Mouse (Mus musculus) kidney, adult 2 months (tissue): Measurements from ENCODE around the gene Cox7a2l. TPM values are rescaled to one million over a fixed set of nuclear protein-coding genes. Genes with fewer than 3 reads are reported as not detected.

Source experiments
- DNase-seq: peaks from one replicate; pipeline ENCODE4 v3.0.0; 2021
- H3K27ac ChIP-seq: fragments of 200-500 bp; 2 replicates; pipeline ENCODE4 v1.5.1; 2012; ENCODE audit warnings: low read depth, low read length, control low read depth, inconsistent platforms; ENCODE audit not compliant: insufficient read depth
- H3K27me3 ChIP-seq: fragments of 200-500 bp; replicated peaks from 2 replicates; pipeline ENCODE4 v1.6.1; 2012; ENCODE audit warnings: mild to moderate bottlenecking, moderate library complexity, low read length, inconsistent platforms; ENCODE audit not compliant: control insufficient read depth, insufficient read depth
- H3K36me3 ChIP-seq: fragments of 200-500 bp; 2 replicates; pipeline ENCODE4 v1.6.1; 2012; ENCODE audit warnings: mild to moderate bottlenecking, moderate library complexity, low read length, inconsistent platforms; ENCODE audit not compliant: control insufficient read depth, insufficient read depth
- H3K4me1 ChIP-seq: fragments of 200-500 bp; 2 replicates; pipeline ENCODE4 v1.6.1; 2011; ENCODE audit warnings: low read length; ENCODE audit not compliant: control insufficient read depth, insufficient read depth
- H3K4me3 ChIP-seq: fragments of 200-500 bp; 2 replicates; pipeline ENCODE4 v1.5.1; 2011; ENCODE audit warnings: mild to moderate bottlenecking, low read depth, low read length, control low read depth; ENCODE audit not compliant: insufficient read depth
- CTCF ChIP-seq: fragments of 200-500 bp; conservative IDR thresholded peaks from 2 replicates; pipeline ENCODE4 v1.5.1; 2011; ENCODE audit warnings: low read depth, mild to moderate bottlenecking, control low read depth, low read length, moderate library complexity, mixed read lengths; ENCODE audit not compliant: insufficient read depth, insufficient read length
- POLR2A ChIP-seq: fragments of 200-500 bp; IDR thresholded peaks from one replicate; pipeline ENCODE4 v1.6.1; 2011; ENCODE audit warnings: low read depth, low read length, control low read depth
- WGBS: fragments of 180-500 bp; shearing (Covaris S2); methylation state at CpG from one replicate; pipeline ENCODE4 v1.1.7; 2018; 5-methylcytosine and 5-hydroxymethylcytosine counted together
- polyA plus RNA-seq: library from polyadenylated mRNA; depleted of rRNA; stranded (reverse); fragments of >200 nt; gene quantifications from 2 replicates; pipeline ENCODE4 v1.2.3, GENCODE M21; 2012; rRNA removed

Cox7a2l gene
- polyA plus RNA-seq, 1 experiment, result 201 TPM

GRCm38 (mm10) chr17:83477089-83477488 lies 40.0 kb downstream of the Cox7a2l start:
- H3K27me3 ChIP-seq, result no peaks in the 10 kb centered on the region

GRCm38 (mm10) chr17:83469586-83469985 lies 47.5 kb downstream of the Cox7a2l start:
- no peaks in the 10 kb centered on the region for H3K4me1 ChIP-seq
- no peak for DNase-seq
- TF ChIP-seq CTCF, result no peak
- H3K27ac ChIP-seq, result no peak overlapping the region
- H3K36me3 ChIP-seq, result no peaks in the 10 kb centered on the region
- H3K27me3 ChIP-seq, result no peaks in the 10 kb centered on the region
- WGBS, result 94% methylated on average over 2 of the region's 2 CpGs
- no peak overlapping the region for H3K4me3 ChIP-seq

More at GRCm38 (mm10) chr17:83477089-83477488, 40.0 kb downstream of the Cox7a2l start:
- DNase-seq, result no peak
- Histone ChIP-seq H3K27ac (no peak overlapping the region), H3K4me1 (no peaks in the 10 kb centered on the region), H3K36me3 (no peaks in the 10 kb centered on the region; the same call in none of the 2 replicates), H3K4me3 (no peak overlapping the region)
- WGBS, result 95% methylated on average over 12 of the region's 12 CpGs
- TF ChIP-seq POLR2A (no peak), CTCF (no peak)

GRCm38 (mm10) chr17:83466697-83467251 lies 50.4 kb downstream of the Cox7a2l start:
- 71% methylated on average over 6 of the region's 6 CpGs for WGBS
- DNase-seq, result no peak
- TF ChIP-seq CTCF (no peak), POLR2A (no peak)

GRCm38 (mm10) chr17:83465969-83466368 lies 51.2 kb downstream of the Cox7a2l start:
- no peaks in the 10 kb centered on the region for H3K4me1 ChIP-seq
- H3K27me3 ChIP-seq, result no peaks in the 10 kb centered on the region
- no peaks in the 10 kb centered on the region for H3K36me3 ChIP-seq
- WGBS, result 92% methylated on average over 5 of the region's 5 CpGs
- H3K27ac ChIP-seq, result no peak overlapping the region
- TF ChIP-seq CTCF (no peak), POLR2A (no peak)
- no peak for DNase-seq
- H3K4me3 ChIP-seq, result no peak overlapping the region

More at GRCm38 (mm10) chr17:83466697-83467251, 50.4 kb downstream of the Cox7a2l start:
- no peaks in the 10 kb centered on the region for H3K36me3 ChIP-seq
- H3K27me3 ChIP-seq, result no peaks in the 10 kb centered on the region
- no peak overlapping the region for H3K4me3 ChIP-seq
- H3K27ac ChIP-seq, result no peak overlapping the region
- H3K4me1 ChIP-seq, result no peaks in the 10 kb centered on the region

GRCm38 (mm10) chr17:83457271-83457670 lies 59.9 kb downstream of the Cox7a2l start:
- H3K36me3 ChIP-seq, result 0 out of 2 replicates have a peak, but pooled peaks cover 2% of the 10 kb centered on the region

GRCm38 (mm10) chr17:83453587-83453986 lies 63.5 kb downstream of the Cox7a2l start:
- 0 out of 2 replicates have a peak, but pooled peaks cover 2% of the 10 kb centered on the region for H3K36me3 ChIP-seq
- no peak for DNase-seq
- no peak overlapping the region for H3K27ac ChIP-seq
- 81% methylated on average over 5 of the region's 5 CpGs for WGBS
- no peak for TF ChIP-seq POLR2A
- TF ChIP-seq CTCF, result no peak
- H3K27me3 ChIP-seq, result no peaks in the 10 kb centered on the region
- no peak overlapping the region for H3K4me3 ChIP-seq
- H3K4me1 ChIP-seq, result no peaks in the 10 kb centered on the region

More at GRCm38 (mm10) chr17:83457271-83457670, 59.9 kb downstream of the Cox7a2l start:
- TF ChIP-seq CTCF, result no peak
- TF ChIP-seq POLR2A, result no peak
- H3K4me1 ChIP-seq, result no peaks in the 10 kb centered on the region
- H3K27ac ChIP-seq, result no peak overlapping the region
- H3K4me3 ChIP-seq, result no peak overlapping the region
- no peaks in the 10 kb centered on the region for H3K27me3 ChIP-seq
- WGBS, result 93% methylated on average over 1 of the region's 1 CpGs
- DNase-seq, result no peak

- Histone ChIP-seq H3K36me3 (0 out of 2 replicates have a peak, but pooled peaks cover 2% of the 10 kb centered on the region), H3K4me1 (no peaks in the 10 kb centered on the region), H3K27me3 (no peaks in the 10 kb centered on the region), H3K4me3 (no peak overlapping the region), H3K27ac (no peak overlapping the region)
- TF ChIP-seq CTCF (no peak), POLR2A (no peak)
- 94% methylated on average over 8 of the region's 8 CpGs for WGBS
- DNase-seq, result no peak
Measured at GRCm38 (mm10) chr17:83452451-83452850, 64.7 kb downstream of the Cox7a2l start.

Other genes starting within 250 kb of the Cox7a2l start
- 6.1 and 7.1 TPM in 2 replicates for gene Eml4, start 166.4 kb downstream of the Cox7a2l start, polyA plus RNA-seq
- gene Kcng3, start 114.6 kb upstream of the Cox7a2l start, polyA plus RNA-seq, result 0.08 and 0.12 TPM in 2 replicates
- gene Mta3, start 188.8 kb upstream of the Cox7a2l start, polyA plus RNA-seq, result 28.5 and 33.0 TPM in 2 replicates